Mouse (Mus musculus) thymus, adult 2 months (tissue): ENCODE results near the gene 4932438H23Rik.

ENCODE experiments used
- CTCF ChIP-seq: fragments of 200-500 bp; IDR thresholded peaks from 2 replicates; pipeline ENCODE4 v1.5.1; 2012; ENCODE audit warnings: mild to moderate bottlenecking, control low read depth, low read length, moderate library complexity, borderline replicate concordance; ENCODE audit not compliant: control insufficient read depth, poor library complexity, insufficient read depth; ENCODE audit errors: extremely low read depth
- POLR2A ChIP-seq: fragments of 200-500 bp; IDR thresholded peaks from 2 replicates; pipeline ENCODE4 v1.6.1; 2012; ENCODE audit warnings: mild to moderate bottlenecking, low read length, control low read depth, moderate library complexity; ENCODE audit not compliant: control insufficient read depth, poor library complexity, insufficient read depth; ENCODE audit errors: extremely low read depth

GRCm38 (mm10) chr16:91023384-91023783 is 71.5 kb downstream of the 4932438H23Rik start:
- TF ChIP-seq CTCF (no peak), POLR2A (no peak)
